Mouse (Mus musculus): Measurements from ENCODE around the gene H6pd. TPM values are rescaled to one million over a fixed set of nuclear protein-coding genes. Genes with fewer than 3 reads are reported as not detected.

H6pd gene
- polyA plus RNA-seq, 1 experiment from 2014 or later, result 8.8 TPM

DNA sequence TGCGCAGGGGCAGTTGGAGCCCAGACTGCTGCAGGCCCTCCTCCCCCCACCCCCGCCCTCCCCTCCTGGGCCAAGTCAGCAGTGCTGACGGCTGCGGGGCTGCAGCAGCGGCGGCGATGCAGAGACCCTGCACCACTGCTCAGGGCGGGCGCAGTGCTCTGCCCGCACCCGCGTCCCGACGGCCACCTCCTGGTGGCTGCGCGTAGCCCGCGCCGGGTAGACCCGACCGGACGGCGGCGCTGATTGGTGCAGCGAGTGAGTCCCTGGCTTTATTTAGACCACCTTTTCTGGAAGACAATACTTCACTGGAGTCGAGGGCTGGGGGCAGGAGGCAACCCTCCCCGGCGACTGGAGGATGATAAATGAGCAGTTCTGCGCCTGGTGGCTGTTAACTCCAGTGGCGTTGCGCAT, 24.4 kb upstream of the H6pd start:
- peak; percentile 49; the same call in 1 of the 2 replicates for ATAC-seq (ENCODE audit: insufficient number of reproducible peaks, insufficient read depth, low FRiP score, low read depth)
- H3K27me3 ChIP-seq (ENCODE audit: control insufficient read depth, insufficient read depth, low read length), result peaks cover 50% of the 10 kb centered on the region
- H3K4me2 ChIP-seq (replicated peaks; ENCODE audit: low read depth, low read length), result peak overlapping the region; percentile 41
- WGBS, result 2% methylated on average over 31 of the region's 31 CpGs
- no peaks in the 10 kb centered on the region for H3K9me3 ChIP-seq (ENCODE audit: control insufficient read depth, low read depth, low read length)
- H3K4me3 ChIP-seq (ENCODE audit: low read depth, low read length), result peak overlapping the region; percentile 21
- no peak overlapping the region for H3K27ac ChIP-seq (ENCODE audit: low read length)
- peaks cover 13% of the 10 kb centered on the region for H3K4me1 ChIP-seq (ENCODE audit: control insufficient read depth, insufficient read depth, low read length)
- no peaks in the 10 kb centered on the region for H3K36me3 ChIP-seq (ENCODE audit: control insufficient read depth, insufficient read depth, low read length)
- H3K9ac ChIP-seq (replicated peaks; ENCODE audit: low read depth, low read length), result no peak overlapping the region

DNA sequence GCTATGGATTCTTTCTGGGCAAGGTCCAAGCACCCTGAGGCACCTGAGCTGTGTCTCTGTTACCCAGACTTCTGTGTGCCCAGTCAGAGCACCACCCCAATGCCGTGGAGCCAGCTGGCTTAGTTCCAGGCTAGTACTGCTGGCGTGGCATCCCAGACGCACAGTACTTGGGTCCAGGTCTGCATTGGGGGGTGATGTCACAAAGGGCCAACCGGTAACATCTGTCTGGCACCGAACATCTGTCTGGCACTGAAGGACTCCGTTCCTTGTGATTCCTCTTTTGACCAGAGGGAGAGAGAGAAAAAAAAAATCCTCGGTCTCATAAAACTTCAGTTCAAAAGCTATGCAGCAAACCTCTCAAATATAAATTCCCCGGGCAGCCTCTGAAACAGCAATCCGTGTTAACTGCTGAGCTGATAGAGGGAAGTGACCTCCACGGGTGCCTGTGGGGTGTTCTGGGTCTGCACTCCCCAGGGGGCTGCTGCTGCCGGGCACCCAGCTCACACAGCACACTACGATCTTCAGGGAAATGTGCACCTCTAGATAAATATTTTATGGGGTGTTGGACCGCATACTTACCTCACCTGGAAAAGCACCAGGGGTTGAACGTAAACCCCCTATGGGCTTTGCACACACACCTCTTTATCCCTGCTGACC, 22.5 kb upstream of the H6pd start:
- peaks cover 52% of the 10 kb centered on the region for H3K27me3 ChIP-seq (ENCODE audit: control insufficient read depth, insufficient read depth, low read length)
- no peak for ATAC-seq (ENCODE audit: insufficient number of reproducible peaks, insufficient read depth, low FRiP score, low read depth)
- 25% methylated on average over 14 of the region's 14 CpGs for WGBS

DNA sequence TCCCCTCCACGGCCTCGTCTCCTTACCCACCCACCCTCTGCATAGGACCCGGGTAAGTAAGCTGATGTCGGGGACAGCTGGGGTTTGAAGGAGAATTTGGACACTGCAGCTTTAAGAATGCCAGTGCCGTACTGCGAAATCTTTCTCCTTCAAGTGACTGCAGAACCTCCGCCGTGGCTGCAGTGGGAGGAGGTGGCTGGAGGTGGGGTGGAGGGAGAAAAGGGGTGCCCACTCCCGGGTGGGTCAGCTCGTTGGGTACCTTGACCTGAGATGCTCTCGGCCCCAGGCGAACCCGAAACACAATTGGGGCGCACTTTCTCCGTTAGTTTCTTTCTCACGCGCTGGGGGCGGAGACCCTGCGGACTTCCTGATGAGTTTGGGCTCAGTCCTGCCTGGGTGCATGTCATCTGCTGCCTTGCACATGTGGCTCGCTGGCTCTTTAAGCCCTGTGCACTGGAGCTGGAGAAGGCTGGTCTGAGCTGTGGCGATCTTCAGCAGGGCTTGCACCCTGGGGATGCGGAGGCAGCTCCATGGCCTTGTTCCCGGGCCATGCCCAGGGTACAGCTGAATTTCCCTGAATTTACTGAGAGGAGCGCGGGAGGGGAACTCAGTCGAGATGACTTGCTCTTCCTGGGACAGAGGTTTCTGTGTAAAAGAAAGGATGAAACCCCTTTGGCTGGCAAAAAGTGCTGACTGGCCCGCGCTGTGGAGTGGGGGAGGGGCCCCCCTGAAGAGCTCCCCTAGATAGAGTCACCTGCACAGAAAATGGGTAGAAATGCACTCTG, 21.8 kb upstream of the H6pd start:
- under 1% methylated on average over 28 of the region's 28 CpGs for WGBS
- Histone ChIP-seq H3K27me3 (ENCODE audit: control insufficient read depth, insufficient read depth, low read length) (peaks cover 52% of the 10 kb centered on the region), H3K9ac (replicated peaks; ENCODE audit: low read depth, low read length) (no peak overlapping the region)

More for the DNA sequence above, 22.5 kb upstream of the H6pd start:
- Histone ChIP-seq H3K27ac (ENCODE audit: low read length) (no peak overlapping the region), H3K4me3 (ENCODE audit: low read depth, low read length) (peak overlapping the region; percentile 36), H3K9ac (replicated peaks; ENCODE audit: low read depth, low read length) (no peak overlapping the region), H3K9me3 (ENCODE audit: control insufficient read depth, low read depth, low read length) (no peaks in the 10 kb centered on the region), H3K36me3 (ENCODE audit: control insufficient read depth, insufficient read depth, low read length) (no peaks in the 10 kb centered on the region), H3K4me2 (replicated peaks; ENCODE audit: low read depth, low read length) (peak overlapping the region; percentile 63), H3K4me1 (ENCODE audit: control insufficient read depth, insufficient read depth, low read length) (peaks cover 13% of the 10 kb centered on the region)

GRCm38 (mm10) chr4:150029885-150030284, 21.1 kb upstream of the H6pd start:
- H3K27ac ChIP-seq (ENCODE audit: low read length), result no peak overlapping the region
- H3K9me3 ChIP-seq (ENCODE audit: control insufficient read depth, low read depth, low read length), result no peaks in the 10 kb centered on the region
- H3K4me3 ChIP-seq (ENCODE audit: low read depth, low read length), result peak overlapping the region; percentile 36
- H3K36me3 ChIP-seq (ENCODE audit: control insufficient read depth, insufficient read depth, low read length), result no peaks in the 10 kb centered on the region
- ATAC-seq (ENCODE audit: insufficient number of reproducible peaks, insufficient read depth, low FRiP score, low read depth), result no peak
- H3K4me1 ChIP-seq (ENCODE audit: control insufficient read depth, insufficient read depth, low read length), result peaks cover 13% of the 10 kb centered on the region
- H3K9ac ChIP-seq (replicated peaks; ENCODE audit: low read depth, low read length), result no peak overlapping the region
- peak overlapping the region; percentile 63 for H3K4me2 ChIP-seq (replicated peaks; ENCODE audit: low read depth, low read length)
- peaks cover 52% of the 10 kb centered on the region for H3K27me3 ChIP-seq (ENCODE audit: control insufficient read depth, insufficient read depth, low read length)
- 2% methylated on average over 11 of the region's 11 CpGs for WGBS

More for the DNA sequence above, 21.8 kb upstream of the H6pd start:
- Histone ChIP-seq H3K36me3 (ENCODE audit: control insufficient read depth, insufficient read depth, low read length) (no peaks in the 10 kb centered on the region), H3K4me2 (replicated peaks; ENCODE audit: low read depth, low read length) (peak overlapping the region; percentile 63), H3K4me3 (ENCODE audit: low read depth, low read length) (peak overlapping the region; percentile 36), H3K4me1 (ENCODE audit: control insufficient read depth, insufficient read depth, low read length) (peaks cover 13% of the 10 kb centered on the region), H3K27ac (ENCODE audit: low read length) (no peak overlapping the region), H3K9me3 (ENCODE audit: control insufficient read depth, low read depth, low read length) (no peaks in the 10 kb centered on the region)
- ATAC-seq (ENCODE audit: insufficient number of reproducible peaks, insufficient read depth, low FRiP score, low read depth), result no peak

DNA sequence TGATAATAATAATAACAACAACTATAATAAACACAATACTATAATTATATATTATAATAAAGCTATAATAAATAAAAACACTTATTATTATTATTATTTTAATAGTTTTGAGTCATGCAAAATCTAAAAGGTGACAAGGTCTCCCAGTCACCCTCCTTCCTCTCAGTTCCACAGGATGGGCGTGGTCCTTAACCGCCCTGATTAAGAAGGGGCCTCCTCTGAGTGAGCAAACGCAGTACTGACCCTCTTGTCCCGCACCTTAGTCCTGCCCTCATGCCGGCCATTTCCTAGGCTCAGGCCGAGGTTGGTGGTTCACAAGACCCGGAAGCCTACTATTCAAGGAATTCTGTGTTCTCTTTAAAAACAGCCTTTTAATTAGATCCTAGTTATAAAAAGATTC, 14.7 kb upstream of the H6pd start:
- WGBS, result 57% methylated on average over 7 of the region's 7 CpGs
- H3K4me2 ChIP-seq (replicated peaks; ENCODE audit: low read depth, low read length), result no peak overlapping the region
- H3K36me3 ChIP-seq (ENCODE audit: control insufficient read depth, insufficient read depth, low read length), result no peaks in the 10 kb centered on the region
- H3K27me3 ChIP-seq (ENCODE audit: control insufficient read depth, insufficient read depth, low read length), result peaks cover 4% of the 10 kb centered on the region; the same call in 1 of the 2 replicates
- ATAC-seq (ENCODE audit: insufficient number of reproducible peaks, insufficient read depth, low FRiP score, low read depth), result no peak
- H3K9me3 ChIP-seq (ENCODE audit: control insufficient read depth, low read depth, low read length), result no peaks in the 10 kb centered on the region
- H3K27ac ChIP-seq (ENCODE audit: low read length), result no peak overlapping the region
- H3K4me3 ChIP-seq (ENCODE audit: low read depth, low read length), result no peak overlapping the region
- H3K9ac ChIP-seq (replicated peaks; ENCODE audit: low read depth, low read length), result no peak overlapping the region
- H3K4me1 ChIP-seq (ENCODE audit: control insufficient read depth, insufficient read depth, low read length), result no peaks in the 10 kb centered on the region

- Histone ChIP-seq H3K27me3 (ENCODE audit: control insufficient read depth, insufficient read depth, low read length) (no peaks in the 10 kb centered on the region), H3K4me3 (ENCODE audit: low read depth, low read length) (no peak overlapping the region), H3K36me3 (ENCODE audit: control insufficient read depth, insufficient read depth, low read length) (no peaks in the 10 kb centered on the region), H3K27ac (ENCODE audit: low read length) (no peak overlapping the region), H3K9me3 (ENCODE audit: control insufficient read depth, low read depth, low read length) (no peaks in the 10 kb centered on the region), H3K4me1 (ENCODE audit: control insufficient read depth, insufficient read depth, low read length) (no peaks in the 10 kb centered on the region), H3K9ac (replicated peaks; ENCODE audit: low read depth, low read length) (no peak overlapping the region), H3K4me2 (replicated peaks; ENCODE audit: low read depth, low read length) (no peak overlapping the region)
- 89% methylated on average over 15 of the region's 15 CpGs for WGBS
- ATAC-seq (ENCODE audit: insufficient number of reproducible peaks, insufficient read depth, low FRiP score, low read depth), result no peak
These were observed 11.0 kb upstream of the H6pd start for GRCm38 (mm10) chr4:150019741-150020380.

DNA sequence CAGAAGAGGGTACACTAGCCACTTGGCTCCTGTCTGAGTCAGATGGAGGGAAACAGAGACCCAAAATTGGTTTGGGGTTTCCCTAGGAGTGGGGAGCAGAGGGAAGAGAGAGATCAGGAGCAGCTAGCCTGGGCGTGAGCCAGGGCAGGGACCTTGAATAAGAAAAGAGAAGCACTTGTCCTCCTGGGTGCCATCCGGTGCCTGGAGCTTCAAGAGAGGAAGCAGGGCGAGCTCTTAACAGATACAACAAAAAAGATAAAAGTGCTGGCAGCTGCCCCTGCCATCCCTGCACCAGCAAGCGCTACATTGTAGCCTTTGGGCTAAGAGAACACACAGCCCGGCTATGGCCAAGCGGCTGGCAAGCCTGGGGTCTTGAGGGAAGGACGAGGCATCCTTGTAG, 6.6 kb upstream of the H6pd start:
- no peaks in the 10 kb centered on the region for H3K27me3 ChIP-seq (ENCODE audit: control insufficient read depth, insufficient read depth, low read length)
- no peaks in the 10 kb centered on the region for H3K36me3 ChIP-seq (ENCODE audit: control insufficient read depth, insufficient read depth, low read length)
- H3K4me2 ChIP-seq (replicated peaks; ENCODE audit: low read depth, low read length), result no peak overlapping the region
- H3K9ac ChIP-seq (replicated peaks; ENCODE audit: low read depth, low read length), result no peak overlapping the region
- WGBS, result 72% methylated on average over 7 of the region's 7 CpGs
- H3K9me3 ChIP-seq (ENCODE audit: control insufficient read depth, low read depth, low read length), result no peaks in the 10 kb centered on the region
- peaks cover 5% of the 10 kb centered on the region; the same call in 1 of the 2 replicates for H3K4me1 ChIP-seq (ENCODE audit: control insufficient read depth, insufficient read depth, low read length)
- H3K4me3 ChIP-seq (ENCODE audit: low read depth, low read length), result no peak overlapping the region
- H3K27ac ChIP-seq (ENCODE audit: low read length), result no peak overlapping the region
- ATAC-seq (ENCODE audit: insufficient number of reproducible peaks, insufficient read depth, low FRiP score, low read depth), result no peak

- no peak for ATAC-seq (ENCODE audit: insufficient number of reproducible peaks, insufficient read depth, low FRiP score, low read depth)
- Histone ChIP-seq H3K4me1 (ENCODE audit: control insufficient read depth, insufficient read depth, low read length) (peaks cover 5% of the 10 kb centered on the region; the same call in 1 of the 2 replicates), H3K27me3 (ENCODE audit: control insufficient read depth, insufficient read depth, low read length) (no peaks in the 10 kb centered on the region), H3K9me3 (ENCODE audit: control insufficient read depth, low read depth, low read length) (no peaks in the 10 kb centered on the region), H3K27ac (ENCODE audit: low read length) (no peak overlapping the region), H3K4me3 (ENCODE audit: low read depth, low read length) (no peak overlapping the region), H3K9ac (replicated peaks; ENCODE audit: low read depth, low read length) (no peak overlapping the region), H3K4me2 (replicated peaks; ENCODE audit: low read depth, low read length) (no peak overlapping the region), H3K36me3 (ENCODE audit: control insufficient read depth, insufficient read depth, low read length) (no peaks in the 10 kb centered on the region)
- 79% methylated on average over 4 of the region's 4 CpGs for WGBS
These were observed 5.7 kb upstream of the H6pd start for GRCm38 (mm10) chr4:150014378-150015091.
